Mouse (Mus musculus) urinary bladder, postnatal 36 days (tissue): Measurements from ENCODE around the gene Tgif2.
"Not testable (repeated sequence)": the region's sequence is repeated elsewhere in the genome, so short reads cannot be mapped to it uniquely, and the experiment has no call there.

ENCODE experiments used
- DNase-seq, 2 experiments: peaks; one replicate each; pipeline ENCODE4 v3.0.0; 2022; ENCODE audit warnings: low spot score in 2 of 2, mixed read lengths in 1 of 2

Gene Tgif2

GRCm38 (mm10) chr2:156839319-156840191, at the start of gene Tgif2:
Tgif2 (plus strand) TSS chr2:156840007.
- peak; percentile 35 for DNase-seq

GRCm38 (mm10) chr2:156798516-156798915, 41.3 kb upstream of the Tgif2 start:
- no peak for DNase-seq

GRCm38 (mm10) chr2:156801045-156801444, 38.8 kb upstream of the Tgif2 start:
- DNase-seq = no peak

- not testable (repeated sequence) for DNase-seq
Observed at GRCm38 (mm10) chr2:156802116-156802515, 37.7 kb upstream of the Tgif2 start.

- no peak for DNase-seq
Observed at GRCm38 (mm10) chr2:156803698-156804372, 36.0 kb upstream of the Tgif2 start.

GRCm38 (mm10) chr2:156804589-156804988, 35.2 kb upstream of the Tgif2 start:
- no peak for DNase-seq

- DNase-seq = no peak
Observed at GRCm38 (mm10) chr2:156806886-156807285, 32.9 kb upstream of the Tgif2 start.

- DNase-seq = peak; percentile 44 to 52
Observed at GRCm38 (mm10) chr2:156809579-156809978, 30.2 kb upstream of the Tgif2 start.

GRCm38 (mm10) chr2:156810716-156811115, 29.1 kb upstream of the Tgif2 start:
- DNase-seq = no peak

- no peak for DNase-seq
Observed at GRCm38 (mm10) chr2:156811556-156811955, 28.3 kb upstream of the Tgif2 start.

GRCm38 (mm10) chr2:156814344-156814801, 25.4 kb upstream of the Tgif2 start:
- no peak for DNase-seq

- no peak for DNase-seq
Observed at GRCm38 (mm10) chr2:156814893-156815292, 24.9 kb upstream of the Tgif2 start.

- DNase-seq = no peak
Observed at GRCm38 (mm10) chr2:156815412-156815811, 24.4 kb upstream of the Tgif2 start.

- no peak for DNase-seq
Observed at GRCm38 (mm10) chr2:156816116-156816515, 23.7 kb upstream of the Tgif2 start.

- not testable (repeated sequence) for DNase-seq
Observed at GRCm38 (mm10) chr2:156825128-156825527, 14.7 kb upstream of the Tgif2 start.

- no peak for DNase-seq
Observed at GRCm38 (mm10) chr2:156834336-156834735, 5.5 kb upstream of the Tgif2 start.

- DNase-seq = no peak
Observed at GRCm38 (mm10) chr2:156838839-156839238, 968 bp upstream of the Tgif2 start.

GRCm38 (mm10) chr2:156840301-156841027, 657 bp downstream of the Tgif2 start:
- DNase-seq = no peak

GRCm38 (mm10) chr2:156841028-156841840, 1.4 kb downstream of the Tgif2 start:
- DNase-seq = peak; percentile 12 to 49

- peak; percentile 31 to 42 for DNase-seq
Observed at GRCm38 (mm10) chr2:156841841-156842706, 2.3 kb downstream of the Tgif2 start.
